Mouse (Mus musculus) myocyte (in vitro differentiated cells): Measurements from ENCODE around the gene Pacsin2. TPM values are rescaled to one million over a fixed set of nuclear protein-coding genes. Genes with fewer than 3 reads are reported as not detected.
"Not testable (repeated sequence)": the region's sequence is repeated elsewhere in the genome, so short reads cannot be mapped to it uniquely, and the experiment has no call there.

Source experiments
- H3K27me3 ChIP-seq: one replicate; pipeline ENCODE4 v1.6.1; 2011; ENCODE audit not compliant: control insufficient read depth, insufficient read depth, insufficient read length
- H3K36me3 ChIP-seq: one replicate; pipeline ENCODE4 v1.6.1; 2011; ENCODE audit not compliant: control insufficient read depth, insufficient read depth
- H3K4me2 ChIP-seq: one replicate; pipeline ENCODE4 v1.6.1; 2011; ENCODE audit warnings: low read depth, control low read depth
- H3K4me3 ChIP-seq: one replicate; pipeline ENCODE4 v1.5.1; 2011; ENCODE audit warnings: mild to moderate bottlenecking, control low read depth, moderate library complexity
- H3K79me2 ChIP-seq: one replicate; pipeline ENCODE4 v1.6.1; 2011; ENCODE audit not compliant: control insufficient read depth, insufficient read depth
- H3ac ChIP-seq: one replicate; pipeline ENCODE4 v1.6.1; 2011; ENCODE audit not compliant: control insufficient read depth, insufficient read length
- CEBPB ChIP-seq: IDR thresholded peaks from 2 replicates; pipeline ENCODE4 v1.6.1; 2011; ENCODE audit warnings: mild to moderate bottlenecking, moderate library complexity; ENCODE audit not compliant: poor library complexity, insufficient read depth, severe bottlenecking
- E2F4 ChIP-seq: IDR thresholded peaks from one replicate; pipeline ENCODE4 v1.6.1; 2011; ENCODE audit warnings: mild to moderate bottlenecking, control low read depth, moderate library complexity; ENCODE audit not compliant: insufficient read depth
- MAX ChIP-seq: IDR thresholded peaks from one replicate; pipeline ENCODE4 v1.6.1; 2011; ENCODE audit warnings: low read depth, mild to moderate bottlenecking, control low read depth
- MYOD1 ChIP-seq, 3 experiments: IDR thresholded peaks; one replicate each; pipeline ENCODE4 v1.6.1; 2011; ENCODE audit warnings: control low read depth in 2 of 3, low read depth in 2 of 3, mild to moderate bottlenecking in 2 of 3, moderate library complexity in 1 of 3; ENCODE audit not compliant: insufficient read length in 2 of 3, control insufficient read depth in 1 of 3
- MYOG ChIP-seq, 3 experiments: IDR thresholded peaks; one replicate each; pipeline ENCODE4 v1.6.1; 2011; ENCODE audit warnings: control low read depth in 2 of 3, low read depth in 2 of 3, mild to moderate bottlenecking in 2 of 3; ENCODE audit not compliant: insufficient read length in 2 of 3, control insufficient read depth in 1 of 3, insufficient read depth in 1 of 3
- POLR2A ChIP-seq: IDR thresholded peaks from one replicate; pipeline ENCODE4 v1.6.1; 2011; ENCODE audit warnings: low read depth, mild to moderate bottlenecking, control low read depth, moderate library complexity; ENCODE audit not compliant: insufficient read length
- POLR2AphosphoS2 ChIP-seq: IDR thresholded peaks from one replicate; pipeline ENCODE4 v1.6.1; 2011; ENCODE audit warnings: low read depth, control low read depth; ENCODE audit not compliant: insufficient read length
- REST ChIP-seq: IDR thresholded peaks from one replicate; pipeline ENCODE4 v1.6.1; 2011; ENCODE audit warnings: mild to moderate bottlenecking, control low read depth, moderate library complexity; ENCODE audit not compliant: insufficient read depth, insufficient read length
- SRF ChIP-seq: IDR thresholded peaks from one replicate; pipeline ENCODE4 v1.6.1; 2011; ENCODE audit warnings: low read depth; ENCODE audit not compliant: control insufficient read depth, insufficient read length
- TCF12 ChIP-seq: IDR thresholded peaks from one replicate; pipeline ENCODE4 v1.6.1; 2011; ENCODE audit warnings: mild to moderate bottlenecking, control low read depth; ENCODE audit not compliant: poor library complexity, insufficient read depth, severe bottlenecking
- TCF3 ChIP-seq: IDR thresholded peaks from one replicate; pipeline ENCODE4 v1.6.1; 2011; ENCODE audit warnings: low read depth, control low read depth; ENCODE audit not compliant: insufficient read length
- USF1 ChIP-seq: IDR thresholded peaks from one replicate; pipeline ENCODE4 v1.6.1; 2011; ENCODE audit warnings: low read depth, mild to moderate bottlenecking, control low read depth, moderate library complexity
- polyA plus RNA-seq: library from polyadenylated mRNA; unstranded; fragments of >200 nt; fragmentation: generic; extraction: Trizol; gene quantifications from one replicate; pipeline ENCODE4 v1.2.1, GENCODE M21; 2012; ENCODE audit warnings: missing spikeins

The Pacsin2 gene
- polyA plus RNA-seq, 1 experiment, result 122 TPM

DNA sequence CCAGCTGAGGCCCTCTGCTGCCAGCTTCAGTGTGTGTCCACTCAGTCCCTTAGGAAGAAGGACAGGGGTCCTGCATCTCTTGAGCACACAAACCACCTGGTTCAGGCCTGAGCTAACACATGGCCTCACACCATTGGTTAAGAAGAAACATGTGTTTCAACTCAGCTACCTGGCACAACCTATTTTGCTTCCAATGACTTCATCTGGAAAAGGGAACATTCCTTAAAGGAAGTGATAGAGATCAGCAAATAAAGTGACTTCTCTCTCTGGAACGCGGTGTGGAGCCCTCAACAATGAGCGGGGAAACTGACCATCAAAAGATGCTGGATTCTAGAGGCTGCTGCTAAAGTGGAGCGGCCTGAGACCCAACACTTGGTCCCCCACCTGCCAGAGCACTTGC is 52.8 kb downstream of the Pacsin2 start:
- no peak for TF ChIP-seq REST
- TF ChIP-seq SRF, result no peak
- peaks cover 99% of the 10 kb centered on the region for H3K79me2 ChIP-seq
- no peaks in the 10 kb centered on the region for H3K27me3 ChIP-seq
- no peak overlapping the region for H3ac ChIP-seq
- H3K4me2 ChIP-seq, result no peak overlapping the region
- no peak overlapping the region for H3K4me3 ChIP-seq
- peaks cover 2% of the 10 kb centered on the region for H3K36me3 ChIP-seq

GRCm38 (mm10) chr15:83410735-83411134 is 53.7 kb downstream of the Pacsin2 start:
- peaks cover 7% of the 10 kb centered on the region for H3K36me3 ChIP-seq
- H3K79me2 ChIP-seq, result peaks cover 97% of the 10 kb centered on the region
- H3K4me2 ChIP-seq, result peak overlapping the region; percentile 72
- H3ac ChIP-seq, result no peak overlapping the region
- no peaks in the 10 kb centered on the region for H3K27me3 ChIP-seq
- no peak for TF ChIP-seq MYOG (IDR thresholded peaks at IDR 0.05; ENCODE audit: control insufficient read depth in 1 of 3, insufficient read depth in 1 of 3, insufficient read length in 2 of 3, low read depth in 2 of 3)
- peak; percentile 19 for TF ChIP-seq POLR2A
- no peak overlapping the region for H3K4me3 ChIP-seq

DNA sequence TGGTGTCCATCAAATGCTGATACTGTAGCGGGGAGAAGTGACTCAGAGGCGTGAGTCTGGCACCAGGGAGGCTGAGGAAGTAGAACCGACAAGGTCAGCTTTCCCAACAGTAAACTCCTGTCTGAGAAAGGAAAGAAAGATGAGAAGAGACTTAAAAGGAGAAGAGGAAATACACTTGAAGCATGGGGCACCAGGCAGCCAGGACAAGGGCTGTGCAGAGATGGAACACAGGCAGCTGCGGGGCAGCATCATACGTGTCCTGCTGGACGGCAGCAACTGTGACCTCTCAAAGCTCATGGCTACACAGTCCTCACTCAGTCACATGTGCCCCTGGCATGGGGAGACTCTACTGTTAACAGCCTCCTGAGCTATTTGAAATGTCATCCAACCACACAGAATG is 54.1 kb downstream of the Pacsin2 start:
- Histone ChIP-seq H3K27me3 (no peaks in the 10 kb centered on the region), H3K4me3 (no peak overlapping the region), H3K36me3 (peaks cover 7% of the 10 kb centered on the region), H3K4me2 (peak overlapping the region; percentile 72), H3K79me2 (peaks cover 92% of the 10 kb centered on the region), H3ac (no peak overlapping the region)
- TF ChIP-seq MYOG (IDR thresholded peaks at IDR 0.05; ENCODE audit: control insufficient read depth in 1 of 3, insufficient read depth in 1 of 3, insufficient read length in 2 of 3, low read depth in 2 of 3) (peak; percentile 26 to 88 (median 66)), SRF (no peak), MAX (no peak), E2F4 (no peak), POLR2AphosphoS2 (no peak), MYOD1 (IDR thresholded peaks at IDR 0.05; ENCODE audit: control insufficient read depth in 1 of 3, insufficient read length in 2 of 3, low read depth in 2 of 3) (peak; percentile 46 to 92 (median 82)), CEBPB (no peak), POLR2A (peak; percentile 52), TCF12 (no peak), USF1 (peak; percentile 51), TCF3 (peak; percentile 8), REST (no peak)

DNA sequence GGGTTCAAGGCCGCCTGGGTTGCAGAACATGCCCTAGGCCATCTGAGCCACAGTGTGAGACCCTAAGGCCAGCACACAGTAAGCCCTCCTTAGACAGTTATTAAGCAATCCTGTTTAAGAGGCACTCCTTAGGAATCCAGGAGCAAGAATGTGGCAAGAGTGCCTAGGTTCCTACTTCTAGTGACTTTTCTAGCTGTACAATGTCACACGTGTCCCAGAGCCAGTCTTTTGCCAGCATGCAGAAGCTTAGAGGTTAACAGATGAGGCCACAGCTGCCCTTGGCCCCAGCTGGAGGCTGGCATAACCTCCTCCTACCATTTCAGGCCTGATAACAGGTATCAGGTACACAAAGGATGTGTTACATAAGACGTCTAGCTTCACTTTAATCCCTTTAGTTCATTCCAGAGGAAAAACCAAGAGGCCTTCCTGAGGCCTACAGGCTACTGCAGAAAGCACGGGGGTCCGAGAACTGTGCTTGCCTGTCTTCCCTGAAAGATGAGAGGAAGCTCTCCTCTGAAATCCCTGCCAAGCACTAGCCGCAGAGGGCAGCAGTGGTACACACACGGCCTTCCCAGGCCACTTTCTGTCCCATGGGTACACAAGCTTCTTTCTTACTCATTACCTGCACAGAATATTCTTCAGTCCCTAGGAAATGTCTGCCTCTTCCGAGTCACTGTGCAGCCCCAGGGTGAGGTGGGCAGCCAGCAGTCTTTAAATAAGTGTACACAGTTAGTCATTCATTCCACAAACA is 55.5 kb downstream of the Pacsin2 start:
- peaks cover 89% of the 10 kb centered on the region for H3K79me2 ChIP-seq
- peaks cover 7% of the 10 kb centered on the region for H3K36me3 ChIP-seq
- TF ChIP-seq CEBPB, result 0 out of 2 replicates have a peak, but pooled peaks have one; percentile 7
- no peak for TF ChIP-seq POLR2A
- no peaks in the 10 kb centered on the region for H3K27me3 ChIP-seq
- H3ac ChIP-seq, result no peak overlapping the region
- H3K4me3 ChIP-seq, result no peak overlapping the region
- H3K4me2 ChIP-seq, result peak overlapping the region; percentile 72

DNA sequence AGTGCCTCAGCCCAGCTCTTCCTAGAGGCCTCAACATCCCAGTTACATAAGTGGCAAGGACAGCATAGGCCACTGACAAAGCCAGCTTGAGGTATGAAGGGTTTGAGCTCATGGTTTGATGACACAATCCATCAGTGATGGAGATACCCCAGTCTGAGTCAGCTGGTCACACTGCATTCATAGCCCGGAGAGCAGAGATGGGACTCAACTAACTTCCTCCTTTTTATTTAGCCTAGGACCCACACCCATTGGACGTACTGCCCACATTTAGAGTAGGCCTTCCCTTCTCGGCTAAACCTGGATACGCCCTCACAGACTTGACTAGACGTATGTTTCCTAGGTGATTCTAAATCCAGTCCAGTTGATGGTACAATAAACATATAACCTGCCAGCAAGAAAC is 56.2 kb downstream of the Pacsin2 start:
- no peak overlapping the region for H3K4me3 ChIP-seq

DNA sequence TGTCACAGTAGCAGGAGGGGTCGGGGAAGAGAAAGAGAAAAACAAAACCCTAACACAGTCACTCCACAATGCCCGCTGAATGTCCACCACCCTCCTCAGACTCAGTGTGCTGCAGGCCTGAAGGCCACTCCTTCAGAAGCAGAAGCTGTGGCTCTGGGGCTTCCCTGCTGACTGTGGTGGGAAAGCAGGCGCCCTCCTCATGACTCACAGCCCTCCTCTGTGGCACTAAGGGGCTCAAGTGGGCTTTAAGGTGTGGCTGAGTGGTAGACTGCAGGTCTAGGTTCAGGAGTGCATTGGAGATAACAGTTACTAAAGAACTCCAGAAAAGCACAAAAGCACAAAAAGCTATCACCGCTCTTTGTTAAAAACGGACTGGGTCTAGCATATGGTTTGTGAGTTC is 56.9 kb downstream of the Pacsin2 start:
- Histone ChIP-seq H3ac (no peak overlapping the region), H3K4me2 (peak overlapping the region; percentile 1), H3K27me3 (no peaks in the 10 kb centered on the region), H3K4me3 (no peak overlapping the region), H3K36me3 (peaks cover 12% of the 10 kb centered on the region), H3K79me2 (peaks cover 89% of the 10 kb centered on the region)
- TF ChIP-seq TCF12 (no peak), MYOD1 (IDR thresholded peaks at IDR 0.05; ENCODE audit: control insufficient read depth in 1 of 3, insufficient read length in 2 of 3, low read depth in 2 of 3) (peak in 1 of 3 experiments; percentile 1)

More for the DNA sequence above, 56.2 kb downstream of the Pacsin2 start:
- Histone ChIP-seq H3K4me2 (no peak overlapping the region), H3K27me3 (no peaks in the 10 kb centered on the region), H3K36me3 (peaks cover 7% of the 10 kb centered on the region), H3K79me2 (peaks cover 89% of the 10 kb centered on the region), H3ac (no peak overlapping the region)
- TF ChIP-seq USF1 (peak; percentile 6), SRF (no peak)

DNA sequence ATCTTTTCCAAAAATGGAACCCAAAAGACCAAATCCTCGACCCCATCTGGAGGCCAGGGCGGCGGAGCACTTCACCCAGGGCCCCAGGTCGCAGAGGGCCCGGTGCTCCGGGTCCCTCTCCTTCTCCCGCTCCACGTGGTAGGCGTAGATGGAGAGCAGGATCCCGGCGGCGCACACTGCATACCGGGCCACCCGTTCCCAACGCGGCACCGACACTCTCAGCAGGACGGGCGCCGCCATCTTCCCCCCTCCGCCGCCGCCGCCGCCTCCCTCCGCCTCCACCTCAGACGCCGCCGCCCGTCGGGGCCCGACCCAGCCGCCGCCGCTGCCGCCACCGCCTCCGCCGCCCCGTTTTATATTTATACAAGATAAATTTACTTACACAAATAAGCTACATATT is 58.5 kb downstream of the Pacsin2 start:
- not testable (repeated sequence) for H3ac ChIP-seq, H3K4me3 ChIP-seq, H3K4me2 ChIP-seq, H3K27me3 ChIP-seq
- Histone ChIP-seq H3K36me3 (peaks cover 17% of the 10 kb centered on the region), H3K79me2 (peaks cover 89% of the 10 kb centered on the region)
